Mouse (Mus musculus) thymus, postnatal 4 days (tissue): ENCODE measurements around the gene Cdiptos.

ENCODE experiments used
- DNase-seq: peaks from one replicate; pipeline ENCODE4 v3.0.0; 2021

The Cdiptos gene

GRCm38 (mm10) chr7:126965568-126965967, 10.3 kb downstream of the Cdiptos start:
- no peak for DNase-seq

DNA sequence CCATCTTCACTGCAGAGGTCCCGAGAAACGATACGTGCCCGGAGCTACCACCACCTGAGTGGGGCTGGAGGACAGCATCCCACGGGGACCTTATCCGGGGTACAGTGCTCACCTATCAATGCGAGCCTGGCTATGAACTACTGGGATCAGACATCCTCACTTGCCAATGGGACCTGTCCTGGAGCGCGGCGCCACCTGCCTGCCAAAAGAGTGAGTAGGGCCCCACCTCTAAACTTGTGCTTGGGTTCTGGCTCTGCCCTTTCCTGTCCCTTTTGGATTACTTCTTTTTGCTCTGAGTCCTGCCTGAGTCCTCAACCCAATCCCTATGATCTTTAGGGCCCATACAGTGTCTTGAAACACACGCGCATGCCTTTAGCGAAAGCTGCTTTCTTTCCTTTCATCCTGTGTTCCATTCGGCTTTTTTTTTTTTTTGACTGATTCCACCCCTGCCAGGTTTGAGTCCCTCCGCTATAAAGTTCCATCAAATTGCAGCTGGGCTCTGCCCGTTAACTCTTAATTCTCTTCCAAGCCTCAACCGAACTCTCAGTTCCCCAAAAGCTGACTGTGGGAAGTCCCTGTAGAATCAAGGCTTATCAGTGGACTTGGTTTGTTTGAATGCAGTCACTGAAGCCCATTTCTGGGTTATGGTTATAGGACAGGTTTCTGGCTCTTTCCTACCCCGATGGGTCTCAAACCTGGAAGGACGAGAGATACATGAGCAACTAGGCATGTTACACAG, 12.2 kb downstream of the Cdiptos start:
- peak; percentile 73 for DNase-seq

- DNase-seq: no peak
Measured at GRCm38 (mm10) chr7:126961965-126962364, 13.9 kb downstream of the Cdiptos start.

- DNase-seq: no peak
Measured at GRCm38 (mm10) chr7:126961095-126961494, 14.8 kb downstream of the Cdiptos start.

- DNase-seq: no peak
Measured at GRCm38 (mm10) chr7:126959780-126960179, 16.1 kb downstream of the Cdiptos start.

DNA sequence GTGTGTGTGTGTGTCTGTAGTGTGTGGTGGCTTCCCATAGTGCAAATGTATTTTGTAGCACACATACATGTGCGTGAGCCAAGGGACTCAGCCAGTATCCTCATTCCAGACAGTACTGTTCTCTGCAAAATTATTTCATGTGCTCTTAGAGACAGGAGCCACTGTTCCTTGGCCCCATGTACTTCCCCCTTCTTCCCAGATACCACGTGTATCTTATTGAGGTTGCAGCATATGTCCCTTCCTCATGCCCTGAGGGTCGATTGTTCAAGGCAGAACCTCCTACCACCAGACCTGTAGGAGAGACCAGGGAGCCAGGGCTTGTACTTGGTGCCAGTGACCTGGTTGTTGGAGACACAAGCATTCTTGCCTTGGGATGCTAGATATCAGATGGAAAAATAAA, 20.8 kb downstream of the Cdiptos start:
- no peak for DNase-seq

GRCm38 (mm10) chr7:126952646-126953045, 23.3 kb downstream of the Cdiptos start:
- DNase-seq: peak; percentile 46

DNA sequence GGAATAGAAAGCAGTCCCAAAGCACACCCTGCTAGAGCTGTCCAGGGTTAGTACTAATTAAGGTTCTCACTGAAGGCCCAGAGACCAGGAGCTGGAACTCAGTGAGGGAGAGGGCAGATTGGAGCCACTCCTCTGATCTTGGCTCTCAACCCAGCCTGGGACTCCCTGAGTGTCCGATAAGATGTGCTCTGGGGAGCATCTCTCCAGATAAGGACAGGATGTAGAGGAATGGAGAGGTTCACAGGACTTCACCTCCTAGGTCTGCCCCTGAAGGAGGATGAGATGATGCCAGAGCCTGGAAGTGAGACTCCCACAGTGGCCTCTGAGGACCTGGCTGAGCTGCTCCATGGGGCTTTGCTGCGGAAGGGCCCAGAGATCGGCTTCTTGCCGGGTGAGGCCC, 24.2 kb downstream of the Cdiptos start:
- no peak for DNase-seq

DNA sequence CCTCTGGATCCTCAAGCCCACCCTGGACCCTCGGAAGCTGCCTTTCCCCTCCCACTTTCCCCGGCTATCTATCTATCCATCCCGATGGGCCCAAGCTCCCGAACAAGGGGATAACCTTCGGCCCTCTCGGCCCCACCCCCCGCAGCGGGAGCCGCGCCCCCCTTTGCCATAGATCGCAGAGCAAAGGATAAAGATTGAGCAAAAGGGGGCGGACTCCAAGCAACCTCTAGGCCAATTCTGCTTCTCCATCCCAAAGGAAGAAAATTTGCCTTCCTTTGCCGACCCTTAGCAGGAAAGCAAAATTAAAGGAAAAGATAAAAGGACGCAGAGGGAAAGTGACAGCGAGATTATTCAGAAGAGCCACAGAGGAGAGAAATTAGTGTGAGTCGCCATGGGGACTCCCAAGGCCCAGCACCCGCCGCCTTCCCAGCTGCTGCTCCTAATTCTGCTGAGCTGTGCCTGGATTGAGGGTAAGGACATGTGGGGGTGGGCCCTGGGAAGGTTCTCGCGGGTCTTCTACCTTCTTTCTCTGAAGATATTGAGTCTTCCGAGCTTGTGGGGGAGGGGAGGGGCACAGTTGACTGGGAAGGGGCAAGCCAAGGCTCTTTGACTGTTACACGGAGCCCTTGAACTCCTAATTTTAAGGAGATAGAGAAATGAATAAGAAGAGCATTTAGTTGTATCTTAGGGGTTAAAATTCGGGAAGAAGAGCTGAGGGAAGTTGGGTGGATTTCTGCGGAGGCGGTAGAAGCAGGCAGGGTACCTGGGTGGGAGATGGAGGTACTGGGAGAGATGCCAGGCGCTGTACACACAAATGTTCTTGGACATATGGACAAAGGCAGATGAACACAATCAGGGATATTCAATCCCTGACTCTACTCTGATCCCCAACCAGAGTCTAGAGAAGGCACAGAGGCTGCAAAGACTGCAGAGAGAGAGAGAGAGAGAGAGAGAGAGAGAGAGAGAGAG, 25.0 kb downstream of the Cdiptos start:
- DNase-seq: no peak

DNA sequence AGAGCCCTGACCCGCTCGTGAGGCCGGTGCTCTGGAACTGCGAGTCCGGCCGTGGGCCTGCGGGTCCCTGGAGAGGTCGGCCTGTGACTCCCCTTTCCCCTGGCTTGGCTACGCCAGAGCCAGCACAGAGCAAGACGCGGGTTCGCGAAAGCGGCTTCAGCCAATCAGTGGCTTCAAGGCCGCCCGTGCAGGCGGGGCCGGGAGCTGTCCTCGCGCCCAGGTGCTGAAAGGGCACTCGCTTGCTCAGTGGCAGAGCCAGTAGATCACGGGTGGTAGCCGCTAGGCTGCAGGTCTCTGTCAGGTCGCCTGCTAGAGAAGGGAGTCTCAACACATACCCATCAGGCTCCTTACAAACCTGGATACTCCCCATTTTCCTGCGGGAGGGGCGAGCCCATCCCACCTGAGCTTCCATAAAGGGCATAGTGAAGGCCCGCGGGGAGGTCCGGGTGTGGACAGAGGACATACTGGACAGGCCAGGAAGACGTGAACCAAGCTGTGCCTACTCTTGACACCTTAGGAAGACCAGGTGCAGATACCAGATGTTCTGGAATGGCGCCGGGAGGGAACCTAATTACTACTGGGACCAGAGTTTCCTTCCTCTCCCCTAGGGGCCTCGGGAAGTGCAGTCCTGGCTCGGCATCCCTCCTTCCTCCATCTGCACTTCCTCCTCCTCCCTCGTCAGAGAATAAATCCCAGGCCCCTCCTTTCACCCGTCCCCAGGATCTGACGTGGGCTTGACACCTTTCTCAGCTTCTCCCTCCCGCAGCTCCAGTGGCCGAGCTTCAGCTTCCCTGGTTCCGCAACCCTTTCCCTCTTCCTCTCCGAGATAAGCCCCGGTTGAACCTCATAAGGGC, 25.9 kb downstream of the Cdiptos start, which contains the start of gene Sez6l2:
TSS of gene Sez6l2 (plus strand) at position 771 of the 854 bp plus-strand sequence.
- DNase-seq: peak; percentile 99

- DNase-seq: no peak
Measured at GRCm38 (mm10) chr7:126949403-126949792, 26.5 kb downstream of the Cdiptos start, which contains the start of gene Asphd1. Gene Asphd1, minus strand, starts transcription at chr7:126949582.

- DNase-seq: no peak
Measured at GRCm38 (mm10) chr7:126948626-126949025, 27.3 kb downstream of the Cdiptos start.

GRCm38 (mm10) chr7:126946530-126946929, 29.4 kb downstream of the Cdiptos start:
- DNase-seq: peak; percentile 75

- DNase-seq: no peak
Measured at GRCm38 (mm10) chr7:126941801-126942200, 34.1 kb downstream of the Cdiptos start.

- DNase-seq: no peak
Measured at GRCm38 (mm10) chr7:126941171-126941570, 34.7 kb downstream of the Cdiptos start.

GRCm38 (mm10) chr7:126932652-126933051, 43.2 kb downstream of the Cdiptos start:
- no peak for DNase-seq

- DNase-seq: peak; percentile 60
Measured at GRCm38 (mm10) chr7:126929046-126929445, 46.9 kb downstream of the Cdiptos start.

DNA sequence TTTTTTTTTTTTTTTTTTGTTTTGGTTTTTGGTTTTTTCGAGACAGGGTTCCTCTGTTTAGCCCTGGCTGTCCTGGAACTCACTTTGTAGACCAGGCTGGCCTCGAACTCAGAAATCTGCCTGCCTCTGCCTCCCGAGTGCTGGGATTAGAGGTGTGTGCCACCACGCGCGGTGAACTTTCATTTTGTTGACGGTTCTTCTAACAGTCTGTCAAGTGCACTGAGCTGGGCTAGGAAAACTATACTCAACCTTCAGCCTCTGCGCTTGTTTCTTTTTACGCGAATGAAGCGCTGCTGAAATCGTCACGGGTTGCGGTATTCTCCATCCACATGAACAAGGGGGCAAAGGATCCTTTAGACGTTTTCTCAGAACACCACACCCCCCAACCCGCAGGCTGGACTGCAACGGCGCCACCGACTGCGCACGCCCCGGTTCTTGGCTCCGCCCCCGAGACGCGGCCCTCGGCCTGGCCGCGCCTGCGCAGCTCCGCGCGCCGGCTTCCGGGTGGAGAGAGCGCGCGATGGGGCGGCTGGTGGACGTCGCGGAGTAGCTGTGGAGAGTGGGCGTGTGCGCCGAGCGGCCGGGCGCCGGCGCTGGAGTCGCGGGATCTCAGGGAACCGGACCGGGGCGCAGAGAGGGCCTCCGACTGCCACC, 47.4 kb downstream of the Cdiptos start, which contains the start of gene Kctd13:
TSS of gene Kctd13 (plus strand) at position 496 of the 654 bp plus-strand sequence.
- DNase-seq: peak; percentile 97

DNA sequence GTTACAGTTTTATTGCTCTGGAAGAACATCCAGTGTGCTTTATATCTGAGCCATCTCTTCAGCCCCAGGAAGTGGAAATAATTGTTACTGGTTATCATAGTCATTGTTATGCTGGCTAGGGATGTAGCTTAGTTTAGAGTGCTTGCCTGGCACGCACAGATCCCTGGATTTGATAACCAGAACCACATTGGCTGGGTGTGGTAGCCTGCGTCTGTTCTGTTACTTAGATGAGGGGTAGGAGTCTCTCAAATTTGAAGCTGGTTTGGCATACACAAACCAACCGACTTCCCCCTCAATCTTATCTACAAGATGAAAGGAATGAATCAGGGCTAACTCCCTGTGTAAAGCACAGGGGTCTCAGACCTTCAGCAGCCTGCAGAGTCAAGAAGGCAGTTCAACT, 49.6 kb downstream of the Cdiptos start:
- DNase-seq: no peak

GRCm38 (mm10) chr7:126923999-126924398, 51.9 kb downstream of the Cdiptos start:
- no peak for DNase-seq

GRCm38 (mm10) chr7:126922624-126923060, 53.3 kb downstream of the Cdiptos start, which contains the start of gene Tmem219:
Gene Tmem219, minus strand, starts transcription at chr7:126922917.
- no peak for DNase-seq
